Mouse (Mus musculus): ENCODE measurements around the gene Fam209. TPM values are rescaled to one million over a fixed set of nuclear protein-coding genes. Genes with fewer than 3 reads are reported as not detected.

Fam209 gene
- total RNA-seq, 2 experiments from 2014 or later, result not detected

- intact Hi-C loops (cut with DNase I), result loop anchor here (5.0 to 10.0 kb wide), 3 partner anchors 300 to 607 kb away; no protein-coding TSS in a partner anchor
- DNase-seq (ENCODE audit: low spot score in 2 of 2), result no peak
Measured at GRCm38 (mm10) chr2:172474970-172475369, 2.6 kb downstream of the Fam209 start.

GRCm38 (mm10) chr2:172476707-172477260 is 4.5 kb downstream of the Fam209 start:
- no peak for DNase-seq (ENCODE audit: low spot score in 2 of 2)
- intact Hi-C loops (cut with DNase I), result loop anchor here (2.0 to 10.0 kb wide), 4 partner anchors 298 to 606 kb away; no protein-coding TSS in a partner anchor

DNA sequence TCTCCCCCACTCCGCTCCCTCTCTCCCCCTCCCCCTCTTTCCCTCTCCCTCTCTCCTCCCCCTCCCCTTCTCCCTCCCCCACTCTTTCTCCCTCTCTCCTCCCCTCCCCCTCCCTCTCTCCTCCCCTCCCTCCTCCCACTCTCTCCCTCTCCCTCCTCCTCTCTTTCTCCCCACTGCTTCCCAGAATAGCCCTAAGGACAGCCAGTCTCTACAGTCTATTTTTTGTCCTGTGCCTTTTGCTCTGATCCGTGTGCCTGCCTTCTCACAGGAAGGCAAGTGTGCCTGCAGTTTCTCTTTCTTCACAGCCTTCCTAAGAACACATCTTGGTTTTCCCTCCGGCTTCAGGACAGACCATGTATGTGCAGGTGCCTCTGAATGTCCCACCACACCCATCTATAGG is 5.0 kb downstream of the Fam209 start:
- intact Hi-C loops (cut with DNase I), result loop anchor here (2.0 to 10.0 kb wide), 4 partner anchors 297 to 605 kb away; no protein-coding TSS in a partner anchor
- DNase-seq (ENCODE audit: low spot score in 2 of 2), result no peak

- intact Hi-C loops (cut with DNase I), result loop anchor here (2.0 to 10.0 kb wide), 4 partner anchors 297 to 604 kb away; no protein-coding TSS in a partner anchor
- peak; percentile 79 to 82 for DNase-seq (ENCODE audit: low spot score in 2 of 2)
Measured at GRCm38 (mm10) chr2:172477860-172478259, 5.5 kb downstream of the Fam209 start.

DNA sequence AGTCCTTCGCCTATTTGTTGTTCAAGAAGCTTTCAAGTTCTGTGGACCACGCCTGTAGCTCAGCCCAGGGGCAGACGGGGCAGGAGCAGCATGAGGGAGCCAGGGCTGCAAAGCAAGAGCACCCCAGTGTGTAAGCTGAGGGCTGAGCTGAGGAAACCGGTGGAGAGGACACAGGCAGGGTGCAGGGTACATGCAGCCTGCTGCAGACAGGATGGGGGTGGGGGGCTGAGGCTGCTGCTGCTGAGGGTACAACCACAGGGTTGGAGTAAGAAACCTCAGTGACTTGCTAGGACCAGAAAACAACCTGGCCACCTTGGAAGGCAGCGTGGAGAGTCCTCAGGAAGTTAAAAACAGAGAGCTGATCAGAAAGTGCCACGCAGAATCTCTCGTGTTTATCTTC is 8.0 kb downstream of the Fam209 start:
- no peak for DNase-seq (ENCODE audit: low spot score in 2 of 2)
- intact Hi-C loops (cut with DNase I), result loop anchor here (10.0 kb wide), 1 partner anchor 275 kb away; no protein-coding TSS in a partner anchor

DNA sequence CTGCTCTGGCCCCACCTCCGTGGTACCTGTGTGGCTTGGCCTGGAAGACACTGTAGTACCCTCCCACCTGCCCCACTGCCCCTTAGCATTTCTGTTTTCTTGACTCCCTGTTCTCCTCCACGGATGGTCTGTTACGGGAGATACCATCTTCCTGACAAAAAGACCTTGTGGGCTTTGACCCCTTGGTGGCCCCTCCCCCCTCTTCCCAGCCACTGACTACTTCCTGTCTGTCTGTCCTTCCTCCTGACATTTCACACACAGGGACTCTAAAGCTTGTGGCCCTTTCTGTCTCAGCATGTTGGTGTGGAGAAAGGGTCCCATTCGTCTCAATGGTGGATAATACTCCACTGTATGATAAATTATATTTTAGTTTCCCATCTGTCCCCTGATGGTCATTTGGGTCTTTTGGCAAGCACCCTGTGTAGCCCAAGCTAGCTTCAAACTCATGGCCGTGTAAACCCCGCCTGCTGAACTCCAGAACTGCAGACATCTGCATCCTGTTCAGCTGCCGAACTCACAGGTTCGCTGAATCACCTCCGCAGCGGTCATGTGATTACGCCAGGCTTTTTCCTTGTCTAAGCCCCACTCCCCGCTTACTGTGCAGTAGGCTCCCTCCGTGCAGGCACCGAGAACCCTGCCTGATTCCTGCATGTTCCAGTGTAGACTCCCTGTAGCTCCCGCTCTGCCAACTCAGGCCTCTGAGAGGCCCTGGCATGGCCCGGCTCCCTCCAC is 9.5 kb downstream of the Fam209 start:
- intact Hi-C loops (cut with DNase I), result loop anchor here (10.0 kb wide), 1 partner anchor 273 kb away; no protein-coding TSS in a partner anchor
- no peak for DNase-seq (ENCODE audit: low spot score in 2 of 2)

DNA sequence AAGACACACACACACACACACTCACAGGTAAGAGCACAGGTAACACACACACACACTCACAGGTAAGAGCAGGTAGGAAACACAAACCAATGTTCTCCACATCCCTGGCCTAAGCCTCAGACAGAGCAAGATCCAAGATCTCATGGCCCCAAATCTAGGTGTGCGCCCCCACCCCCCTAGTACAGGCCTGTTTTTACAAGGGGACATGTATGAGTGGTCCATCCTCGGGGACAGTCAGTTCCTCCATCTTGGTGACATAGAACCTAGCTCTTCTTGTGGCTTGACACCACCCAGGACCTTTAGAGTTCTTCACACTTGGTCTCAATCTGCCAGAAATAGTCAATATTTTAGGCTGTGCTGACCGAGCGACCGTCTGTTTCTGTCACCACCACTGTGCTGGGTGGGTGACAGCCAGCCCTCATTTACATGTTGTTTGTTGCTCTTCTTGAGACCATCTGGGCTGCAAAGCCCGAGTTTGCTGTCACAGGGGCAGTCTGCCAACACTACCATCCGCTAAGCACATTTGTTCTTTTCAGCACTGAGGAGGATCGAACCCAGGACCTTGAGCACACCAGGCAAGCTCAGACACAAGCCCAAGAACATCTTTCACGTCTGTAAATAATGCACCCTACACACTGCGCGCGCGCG is 11.6 kb downstream of the Fam209 start:
- peak in 1 of 2 experiments; percentile 46 for DNase-seq (ENCODE audit: low spot score in 2 of 2)
- intact Hi-C loops (cut with DNase I), result loop anchor here (10.0 kb wide), 1 partner anchor 271 kb away; no protein-coding TSS in a partner anchor

DNA sequence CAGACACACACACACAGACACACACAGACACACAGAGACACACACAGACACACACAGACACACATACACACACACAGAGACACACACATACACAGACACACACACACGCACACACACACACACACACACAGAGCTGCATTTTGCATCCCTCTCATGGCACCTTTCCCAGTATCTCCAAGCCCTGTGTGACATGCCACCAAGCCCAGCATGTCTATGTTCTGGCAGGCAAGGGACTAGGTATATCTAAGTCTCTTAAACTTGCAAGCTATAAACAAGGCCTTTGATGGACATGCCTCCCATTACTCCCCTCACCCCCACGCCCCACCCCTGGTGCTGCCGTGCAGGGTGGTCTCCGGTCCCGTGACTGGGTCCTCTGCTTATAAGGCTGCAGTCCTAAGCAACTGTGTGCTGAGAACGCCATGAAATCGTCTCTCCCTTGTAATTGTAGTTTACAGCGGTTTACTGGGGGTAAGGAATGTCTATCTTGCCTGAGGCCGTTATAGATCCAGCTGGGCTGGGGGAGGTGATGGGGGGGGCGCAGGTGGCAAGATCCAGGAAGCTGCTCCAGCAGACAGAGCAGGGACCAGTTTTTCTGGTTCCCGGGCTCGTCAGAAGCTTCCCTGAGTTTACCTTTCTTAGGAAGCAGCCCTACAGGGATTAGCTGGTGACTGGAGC is 12.5 kb downstream of the Fam209 start:
- intact Hi-C loops (cut with DNase I), result loop anchor here (10.0 kb wide), 1 partner anchor 270 kb away; no protein-coding TSS in a partner anchor
- DNase-seq (ENCODE audit: low spot score in 2 of 2), result no peak

GRCm38 (mm10) chr2:172496736-172497345 is 24.5 kb downstream of the Fam209 start:
- intact Hi-C loops (cut with DNase I), result no loop called here
- no peak for DNase-seq (ENCODE audit: low spot score in 2 of 2)

DNA sequence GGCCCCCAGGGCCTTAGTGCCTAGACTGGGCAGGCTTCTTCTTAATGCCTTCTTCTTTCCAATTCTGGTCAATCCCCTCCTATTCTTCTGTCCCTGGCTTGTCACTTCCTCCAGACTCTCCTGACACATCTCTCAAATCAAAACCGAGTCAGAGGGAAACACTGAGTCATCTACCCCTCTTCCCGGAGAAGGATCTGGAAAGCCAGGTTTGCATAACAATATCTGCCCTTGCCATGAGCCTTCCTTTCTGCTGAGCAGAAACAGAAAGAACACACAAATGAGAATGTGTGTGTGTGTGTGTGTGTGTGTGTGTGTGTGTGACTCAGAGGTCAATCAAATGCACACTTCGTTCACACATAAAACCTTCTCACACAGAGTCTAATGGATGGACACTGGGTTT is 26.5 kb downstream of the Fam209 start:
- intact Hi-C loops (cut with DNase I), result no loop called here
- no peak for DNase-seq (ENCODE audit: low spot score in 2 of 2)

DNA sequence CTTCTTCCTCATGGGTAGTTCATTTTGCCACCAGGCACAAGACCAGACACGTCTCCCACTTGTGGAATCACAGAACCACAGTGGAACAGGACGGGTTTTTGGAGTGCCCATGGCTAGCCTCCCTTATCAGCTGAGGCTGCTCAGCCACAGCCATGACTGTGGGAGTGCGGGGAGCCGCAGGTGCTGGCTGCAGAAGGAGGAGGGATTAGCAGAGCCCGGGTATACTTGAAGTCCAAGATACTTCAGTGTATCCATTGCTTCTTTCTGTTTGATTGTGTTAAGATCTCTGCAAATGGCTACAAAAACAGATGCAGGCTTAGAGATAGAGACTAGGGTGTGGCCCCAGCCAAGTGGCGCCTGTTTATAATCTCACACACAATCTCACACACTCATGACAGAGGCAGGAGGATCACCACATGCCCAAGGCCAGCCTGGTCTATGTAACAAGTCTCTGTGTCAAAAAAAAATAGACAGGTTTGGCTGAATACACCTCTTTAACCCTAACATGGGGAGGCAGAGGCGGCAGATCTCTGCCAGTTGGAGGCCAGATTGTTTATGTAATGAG is 28.5 kb downstream of the Fam209 start:
- intact Hi-C loops (cut with DNase I), result loop anchor here (5.0 kb wide), 1 partner anchor 279 kb away; no protein-coding TSS in a partner anchor
- no peak for DNase-seq (ENCODE audit: low spot score in 2 of 2)

- intact Hi-C loops (cut with DNase I), result loop anchor here (5.0 kb wide), 1 partner anchor 279 kb away; no protein-coding TSS in a partner anchor
- no peak for DNase-seq (ENCODE audit: low spot score in 2 of 2)
Measured at GRCm38 (mm10) chr2:172501341-172501740, 29.0 kb downstream of the Fam209 start.

GRCm38 (mm10) chr2:172502168-172502567 is 29.8 kb downstream of the Fam209 start:
- no peak for DNase-seq (ENCODE audit: low spot score in 2 of 2)
- intact Hi-C loops (cut with DNase I), result loop anchor here (5.0 kb wide), 1 partner anchor 280 kb away; no protein-coding TSS in a partner anchor

DNA sequence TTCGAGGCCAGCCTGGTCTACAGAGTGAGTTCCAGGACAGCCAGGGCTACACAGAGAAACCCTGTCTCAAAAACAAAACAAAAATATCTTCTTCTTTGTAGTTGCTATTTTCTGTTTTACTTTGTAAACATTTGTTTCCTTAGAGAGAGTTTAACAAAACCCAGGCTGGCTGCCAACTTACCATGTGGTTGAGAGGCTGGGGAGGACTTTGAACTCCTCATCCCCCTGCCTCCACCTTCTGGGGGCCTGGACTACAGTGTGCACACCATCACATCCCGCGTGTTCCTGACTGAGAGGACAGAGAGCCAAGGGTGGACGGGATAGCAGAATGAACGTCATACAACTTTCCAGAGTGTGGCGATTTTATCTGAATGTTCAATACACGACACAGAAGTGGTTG is 33.8 kb downstream of the Fam209 start:
- no peak for DNase-seq (ENCODE audit: low spot score in 2 of 2)
- intact Hi-C loops (cut with DNase I), result no loop called here

DNA sequence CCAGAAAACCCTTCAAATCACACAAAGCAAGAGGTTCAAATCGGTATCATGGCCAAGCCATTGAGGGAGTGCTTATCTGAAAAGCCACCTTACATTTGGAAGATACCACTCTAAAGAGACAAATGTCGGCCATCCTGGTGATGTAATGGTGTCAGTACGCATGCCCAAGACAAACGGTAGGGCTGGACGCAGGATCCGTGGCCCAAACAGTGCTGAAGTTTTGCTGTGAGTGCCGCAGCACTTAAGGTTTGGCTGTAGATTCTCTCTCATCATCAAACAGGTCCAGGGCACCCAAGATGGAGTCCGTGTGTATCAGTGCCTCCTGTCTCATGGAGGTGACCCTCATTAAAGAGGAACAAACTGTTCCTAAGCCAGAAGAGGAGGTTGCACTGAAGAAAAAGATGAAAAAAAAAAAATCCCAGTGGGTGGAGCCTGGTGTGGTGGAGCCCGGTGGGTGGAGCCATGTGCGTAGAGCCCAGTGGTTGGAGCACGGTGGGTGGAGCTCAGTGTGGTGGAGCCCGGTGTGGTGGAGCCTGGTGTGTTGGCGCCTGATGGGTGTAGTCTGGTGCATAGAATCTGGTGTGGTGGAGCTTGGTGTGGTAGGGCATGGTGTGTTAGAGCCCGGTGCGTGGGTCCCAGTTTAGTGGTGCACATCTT is 37.9 kb downstream of the Fam209 start:
- DNase-seq (ENCODE audit: low spot score in 2 of 2), result no peak
- intact Hi-C loops (cut with DNase I), result no loop called here

GRCm38 (mm10) chr2:172510899-172511298 is 38.6 kb downstream of the Fam209 start:
- DNase-seq (ENCODE audit: low spot score in 2 of 2), result no peak
- intact Hi-C loops (cut with DNase I), result no loop called here

DNA sequence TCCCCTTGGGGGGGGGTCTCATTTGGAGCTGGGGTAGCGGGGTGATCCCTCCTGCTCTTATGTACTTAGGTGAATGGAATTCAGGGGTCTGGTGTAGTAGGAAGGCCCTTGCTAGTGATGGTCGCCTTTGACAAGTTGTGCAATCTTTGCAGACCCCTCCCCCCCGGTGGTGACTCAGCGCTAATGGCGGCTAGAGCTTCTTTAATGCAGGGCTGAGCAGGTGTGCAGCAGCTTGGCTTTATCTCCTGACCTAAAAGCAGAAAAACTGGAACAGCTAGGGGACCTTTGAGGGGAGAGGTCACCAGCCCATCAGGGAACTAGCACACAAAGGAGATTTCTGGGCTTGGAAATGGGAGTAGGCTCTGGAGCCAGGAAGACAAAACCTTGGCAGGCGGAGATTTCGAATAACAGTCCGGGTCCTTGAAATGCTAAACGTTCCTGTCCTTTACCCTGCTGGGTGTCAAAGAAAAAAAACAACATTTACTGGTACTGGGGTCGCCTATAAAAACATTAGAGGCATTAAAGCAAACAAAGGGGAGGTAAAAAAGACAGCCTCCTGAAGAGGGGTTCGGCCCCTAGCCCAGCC is 44.2 kb downstream of the Fam209 start:
- DNase-seq (ENCODE audit: low spot score in 2 of 2), result no peak
- intact Hi-C loops (cut with DNase I), result no loop called here
